Mouse (Mus musculus) adrenal gland, postnatal 4 days (tissue): ENCODE measurements at regions not wholly inside any gene's neighbourhood (a gene's known extent, or its start where the extent isn't known, plus 50 kb on each side); places are given as distances from the start of the nearest gene placed in this dataset.
"Not testable (repeated sequence)": the region's sequence is repeated elsewhere in the genome, so short reads cannot be mapped to it uniquely, and the experiment has no call there.

Source experiments
- DNase-seq, 2 experiments: peaks; one replicate each; pipeline ENCODE4 v3.0.0; 2021 to 2022; ENCODE audit warnings: low spot score in 2 of 2, mixed read lengths in 2 of 2

- no peak for DNase-seq
Observed at GRCm38 (mm10) chr14:18511094-18511493, 179.4 kb upstream of the Ube2e1 start.

- DNase-seq = no peak
Observed at GRCm38 (mm10) chr14:18508359-18508647, 176.6 kb upstream of the Ube2e1 start.

- DNase-seq = no peak
Observed at GRCm38 (mm10) chr14:18507582-18508358, 176.1 kb upstream of the Ube2e1 start.

- DNase-seq = no peak
Observed at GRCm38 (mm10) chr14:18506168-18506567, 174.5 kb upstream of the Ube2e1 start.

DNA sequence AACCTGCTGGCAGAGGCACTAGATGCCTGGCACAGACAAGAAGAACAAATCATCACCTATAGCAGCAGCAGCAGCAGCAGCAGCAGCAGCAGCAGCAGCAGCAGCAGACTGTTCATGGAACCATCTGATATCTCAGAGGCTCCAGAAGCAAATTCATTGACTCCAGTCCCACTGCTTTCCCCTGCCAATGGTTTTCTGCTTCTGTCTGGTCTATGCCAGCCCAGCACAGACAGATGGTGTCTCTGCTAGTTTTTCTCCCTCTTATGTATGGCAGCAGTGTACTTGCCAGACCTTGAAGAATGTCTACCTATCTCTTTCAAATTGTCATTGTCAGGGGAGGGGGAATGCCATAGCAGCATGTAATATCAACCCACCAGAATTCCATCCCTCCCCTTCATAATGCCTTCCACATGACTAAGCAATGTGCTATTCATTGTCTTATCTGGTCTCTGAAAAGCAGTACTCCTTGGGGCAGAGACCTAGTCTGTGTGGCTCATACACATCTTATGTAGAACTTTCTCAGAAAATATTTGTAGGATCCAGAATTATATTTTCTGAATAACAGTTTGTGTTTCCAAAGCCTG lies 168.7 kb upstream of the Ube2e1 start:
- DNase-seq = no peak

DNA sequence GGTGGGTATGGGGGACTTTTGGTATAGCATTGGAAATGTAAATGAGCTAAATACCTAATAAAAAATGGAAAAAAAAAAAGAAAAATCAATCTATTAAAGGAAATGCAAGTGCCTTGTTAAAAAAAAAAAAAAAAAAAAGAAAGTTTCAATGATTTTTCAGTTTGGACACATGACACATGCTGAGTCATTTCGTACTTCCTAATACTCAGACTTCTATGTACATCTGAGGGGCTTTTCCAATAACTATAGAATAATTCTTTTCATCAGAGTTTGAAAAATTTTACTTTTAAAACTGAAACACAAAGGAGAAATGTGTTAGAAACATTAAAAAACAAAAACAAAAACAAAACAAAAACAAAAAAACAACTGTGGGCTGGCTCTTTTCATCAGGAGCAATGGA lies 162.4 kb upstream of the Ube2e1 start:
- no peak for DNase-seq

GRCm38 (mm10) chr14:18486132-18486800 lies 154.6 kb upstream of the Ube2e1 start:
- no peak for DNase-seq

DNA sequence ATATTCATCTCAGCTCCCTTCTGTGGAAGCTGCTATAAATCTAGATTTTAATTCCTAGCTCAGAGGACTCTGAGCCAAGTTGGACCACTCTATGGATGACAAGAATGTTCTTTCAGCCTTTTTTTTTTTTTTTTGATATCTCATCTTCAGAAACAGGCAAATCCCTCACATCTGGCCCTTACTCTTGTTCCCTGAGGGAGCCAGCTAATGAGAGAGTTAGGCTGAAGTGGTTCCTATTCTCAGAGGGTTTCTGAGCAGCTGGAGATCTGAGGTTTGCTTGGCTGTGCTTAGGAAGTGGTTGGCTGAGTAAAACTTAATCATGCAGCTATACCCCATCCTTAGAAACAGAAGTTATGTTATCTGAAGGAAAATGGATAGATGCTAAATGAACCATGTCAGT lies 153.9 kb upstream of the Ube2e1 start:
- no peak for DNase-seq

DNA sequence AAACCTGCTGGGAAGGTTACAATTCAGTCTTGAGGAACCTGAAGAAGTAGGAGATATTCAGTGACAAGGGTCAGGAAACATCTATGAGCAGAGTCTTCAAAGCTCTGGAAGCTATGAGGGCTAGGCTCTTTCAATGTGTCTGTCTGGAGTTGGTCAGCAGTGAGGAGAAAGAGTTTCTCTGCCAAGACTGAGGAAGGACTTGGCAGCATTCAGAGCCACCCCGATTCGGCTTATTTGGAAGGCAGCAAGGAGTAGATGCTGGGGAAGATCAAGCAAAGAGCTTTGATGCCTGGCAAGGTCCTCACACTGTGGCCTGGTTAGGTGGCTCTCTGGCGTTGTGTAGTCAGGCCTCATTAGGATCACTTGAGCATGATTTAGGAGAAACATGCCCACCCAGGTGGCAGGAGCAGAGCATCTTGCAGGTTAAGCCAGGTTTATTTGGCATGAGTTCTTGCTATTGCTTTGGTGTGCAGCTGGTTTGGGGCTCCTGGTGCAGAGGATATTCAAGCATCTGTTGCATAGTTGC lies 145.2 kb upstream of the Ube2e1 start:
- no peak for DNase-seq

DNA sequence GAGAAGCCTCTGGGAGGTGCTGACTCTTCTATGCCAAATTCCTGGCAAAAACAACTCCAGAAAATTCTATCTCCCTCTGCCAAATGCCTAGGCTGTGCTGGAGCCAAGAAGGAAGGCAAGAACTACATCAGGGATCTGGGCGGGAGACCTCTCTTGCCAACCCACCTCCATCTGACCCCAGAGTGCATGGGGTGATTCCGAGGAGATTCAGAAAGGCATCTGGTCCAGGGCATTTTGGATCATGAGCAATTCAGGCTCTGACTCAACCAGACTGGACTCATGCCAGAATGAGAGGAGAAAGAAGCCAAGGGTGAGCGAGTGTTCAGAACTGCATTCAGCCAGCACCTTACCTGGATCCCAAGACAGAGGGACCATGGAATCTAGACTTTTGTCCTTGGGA lies 137.0 kb upstream of the Ube2e1 start:
- peak in 1 of 2 experiments; percentile 6 for DNase-seq

DNA sequence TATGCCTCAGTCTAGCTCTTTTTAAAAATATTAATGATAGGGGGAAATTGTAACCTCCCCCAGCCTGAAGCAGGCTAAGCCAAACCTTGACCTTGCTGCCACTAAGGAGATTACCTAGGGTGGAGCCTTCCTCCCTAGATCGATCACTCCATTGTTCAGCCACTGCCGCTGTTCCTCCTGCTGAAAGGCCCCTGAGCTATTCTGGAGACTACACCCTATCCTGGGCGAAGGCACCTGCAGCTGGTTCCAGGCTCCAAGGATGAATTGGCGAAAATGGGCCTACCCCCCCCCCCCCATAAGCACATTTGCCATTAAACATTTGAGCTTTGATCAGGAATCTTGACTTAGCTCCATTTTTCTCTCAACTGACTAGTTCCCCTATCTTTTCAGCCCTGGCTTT lies 135.2 kb upstream of the Ube2e1 start:
- DNase-seq = not testable (repeated sequence)

- not testable (repeated sequence) for DNase-seq
Observed at GRCm38 (mm10) chr14:18464199-18464598, 132.5 kb upstream of the Ube2e1 start.

GRCm38 (mm10) chr14:18463230-18463873 lies 131.7 kb upstream of the Ube2e1 start:
- DNase-seq = no peak

DNA sequence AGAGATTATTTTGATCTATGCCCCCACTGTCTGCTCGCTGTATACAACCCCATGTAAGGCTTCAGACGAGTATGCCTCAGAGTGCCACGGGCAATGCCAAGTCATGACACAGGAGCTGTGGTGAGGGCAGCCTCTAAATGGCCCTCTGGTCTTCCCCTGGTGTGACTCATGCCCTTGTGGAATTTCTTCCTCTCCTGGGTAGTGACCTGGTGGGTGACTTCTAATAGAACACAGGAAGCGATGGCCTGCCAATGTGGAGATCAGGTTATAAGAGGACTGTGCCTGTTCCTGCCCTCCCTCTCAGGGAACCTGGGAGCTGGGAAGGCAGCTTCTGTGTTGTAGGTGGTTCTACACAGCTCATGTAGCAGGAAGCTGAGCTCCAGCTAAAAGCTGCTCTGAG lies 130.7 kb upstream of the Ube2e1 start:
- DNase-seq = no peak

DNA sequence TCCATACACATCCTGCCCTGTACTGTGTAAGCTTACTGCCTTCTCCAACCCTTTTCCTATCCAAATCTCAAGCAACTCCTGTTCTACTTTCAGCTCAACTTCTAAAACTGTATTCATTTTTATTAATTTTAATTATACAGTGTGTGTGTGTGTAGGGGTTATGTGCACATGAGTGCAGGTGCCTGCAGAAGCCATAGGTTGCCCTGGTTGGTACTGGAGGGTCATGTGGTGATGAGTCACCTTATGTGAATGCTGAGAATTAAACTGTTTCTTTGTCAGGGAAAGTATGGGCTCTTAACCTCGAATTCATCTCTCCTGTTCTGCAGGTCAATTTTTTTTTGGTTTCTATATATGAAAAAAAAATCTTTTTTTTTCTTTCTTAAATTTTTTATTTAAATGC lies 117.0 kb upstream of the Ube2e1 start:
- DNase-seq = no peak

DNA sequence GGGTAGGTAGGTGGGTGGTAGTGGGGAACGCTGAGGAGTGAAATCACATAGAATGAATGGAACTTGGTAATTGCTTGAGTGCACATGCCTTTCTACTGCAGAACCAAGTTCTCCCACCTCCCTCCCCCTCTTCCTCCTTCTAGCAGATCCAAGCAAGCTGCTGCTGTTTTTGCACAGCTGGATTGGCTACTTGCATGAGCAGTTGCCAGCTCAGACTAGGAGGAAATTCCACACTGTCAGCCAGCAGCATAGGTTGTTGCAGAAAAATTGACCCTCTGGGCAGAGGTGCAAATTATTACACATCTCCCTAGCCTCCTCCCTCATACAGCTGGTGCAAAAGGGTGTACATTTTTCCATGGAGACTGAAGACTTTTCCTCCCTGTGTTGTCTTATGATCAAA lies 112.8 kb upstream of the Ube2e1 start:
- no peak for DNase-seq

- not testable (repeated sequence) for DNase-seq
Observed at GRCm38 (mm10) chr14:18428968-18429367, 97.3 kb upstream of the Ube2e1 start.

DNA sequence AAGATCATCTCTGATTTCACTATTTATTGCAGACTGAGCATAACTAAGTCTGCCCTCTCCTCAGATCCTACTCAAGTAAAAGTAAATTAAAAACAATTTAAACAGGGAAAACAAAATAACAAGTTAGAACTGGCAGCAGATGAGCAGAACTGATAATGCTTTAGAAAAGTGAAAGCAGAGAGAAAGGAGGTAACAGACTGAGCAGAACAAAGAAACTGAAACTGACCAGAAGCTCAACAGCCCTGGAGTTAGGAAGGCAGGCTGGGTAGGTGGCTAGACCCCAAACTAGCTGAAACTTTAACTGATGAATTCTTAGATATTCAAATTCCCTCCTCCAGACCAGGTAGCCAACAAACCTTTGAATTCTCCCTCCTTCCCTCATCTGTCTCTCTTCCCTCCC lies 94.2 kb upstream of the Ube2e1 start:
- no peak for DNase-seq

- no peak for DNase-seq
Observed at GRCm38 (mm10) chr14:18416839-18417238, 85.2 kb upstream of the Ube2e1 start.

DNA sequence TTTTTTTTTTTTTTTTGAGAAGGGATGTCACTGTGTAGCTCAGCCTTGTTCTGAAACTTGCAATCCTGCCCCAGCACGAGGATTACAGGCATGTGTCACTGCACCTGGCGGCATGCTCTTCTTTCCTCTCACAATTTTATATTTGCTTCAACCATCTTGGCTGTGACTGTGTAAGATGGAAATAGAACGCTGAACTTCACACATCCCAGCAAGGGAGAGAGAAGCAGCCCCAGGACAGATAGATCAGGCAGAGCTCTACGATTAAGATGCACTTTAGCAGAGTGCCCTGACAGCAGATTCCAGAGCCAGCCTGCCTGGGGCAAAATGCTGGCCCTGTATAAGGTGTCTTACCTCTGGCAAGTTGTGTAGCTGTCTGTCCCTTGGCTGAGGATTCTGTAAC lies 84.7 kb upstream of the Ube2e1 start:
- no peak for DNase-seq

DNA sequence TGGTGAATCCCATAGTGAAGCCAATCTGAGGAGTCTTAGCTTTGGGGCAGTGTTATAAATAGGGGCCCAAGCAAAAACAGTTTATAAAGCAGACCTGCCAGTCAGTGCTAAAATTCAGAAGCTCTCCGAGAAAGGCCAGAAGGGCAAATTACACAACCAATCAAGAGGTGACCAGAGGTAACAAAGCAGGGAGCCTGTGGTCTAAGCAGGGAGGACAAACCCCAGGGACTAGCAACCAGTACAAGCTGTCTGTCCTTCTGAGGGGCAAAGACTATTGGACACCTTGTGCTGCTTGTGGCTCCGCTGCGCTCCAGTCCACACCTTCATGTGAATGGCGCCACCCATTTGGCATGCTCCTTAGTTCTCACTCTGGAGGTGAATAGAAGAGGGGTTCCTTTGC lies 67.3 kb upstream of the Ube2e1 start:
- no peak for DNase-seq

DNA sequence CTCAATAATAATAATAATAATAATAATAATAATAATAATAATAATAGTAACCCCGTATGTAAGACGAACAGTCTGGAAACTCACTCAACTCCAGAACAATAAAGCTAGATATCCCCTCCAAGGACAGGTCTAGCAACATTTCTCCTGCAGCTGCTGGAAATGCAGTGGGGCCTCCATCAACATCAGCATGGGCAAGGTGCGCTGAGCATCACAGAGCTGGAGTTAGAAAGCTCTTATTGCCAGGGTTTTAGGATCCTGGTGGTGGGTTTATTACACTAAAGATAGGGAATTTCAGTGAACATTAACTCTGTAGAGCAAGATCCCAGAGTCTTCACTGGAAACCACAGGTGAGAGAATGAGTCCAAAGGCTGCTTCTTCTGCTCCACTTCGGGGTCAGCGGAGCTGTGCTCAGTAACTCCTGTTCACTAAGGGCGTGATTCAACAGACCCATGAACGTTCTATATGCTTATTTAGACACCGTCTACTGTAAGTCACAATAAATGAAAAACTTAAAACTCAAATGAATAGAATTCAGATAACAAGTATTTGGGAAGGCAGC lies 64.6 kb upstream of the Ube2e1 start:
- no peak for DNase-seq
